Mouse (Mus musculus) ovary, postnatal 14 days (tissue): Measurements from ENCODE around the gene Pck1.
A peak's percentile ranks its signal among the peaks of the same experiment; 100 is the strongest.

ENCODE experiments used
- DNase-seq: peaks from one replicate; pipeline ENCODE4 v3.0.0; 2022; ENCODE audit warnings: low spot score

Gene Pck1

GRCm38 (mm10) chr2:173173521-173174511, 21.0 kb downstream of the Pck1 start:
- no peak for DNase-seq

GRCm38 (mm10) chr2:173174569-173174968, 21.7 kb downstream of the Pck1 start:
- DNase-seq: no peak

GRCm38 (mm10) chr2:173175703-173176102, 22.9 kb downstream of the Pck1 start:
- no peak for DNase-seq

- no peak for DNase-seq
Measured at GRCm38 (mm10) chr2:173177481-173177880, 24.6 kb downstream of the Pck1 start.

- DNase-seq: no peak
Measured at GRCm38 (mm10) chr2:173177951-173178350, 25.1 kb downstream of the Pck1 start.

- DNase-seq: no peak
Measured at GRCm38 (mm10) chr2:173179046-173179445, 26.2 kb downstream of the Pck1 start.

GRCm38 (mm10) chr2:173180026-173180425, 27.2 kb downstream of the Pck1 start:
- no peak for DNase-seq

- DNase-seq: no peak
Measured at GRCm38 (mm10) chr2:173180721-173181388, 28.0 kb downstream of the Pck1 start.

GRCm38 (mm10) chr2:173181486-173181885, 28.6 kb downstream of the Pck1 start:
- no peak for DNase-seq

GRCm38 (mm10) chr2:173181901-173182300, 29.1 kb downstream of the Pck1 start:
- no peak for DNase-seq

- DNase-seq: no peak
Measured at GRCm38 (mm10) chr2:173182796-173183195, 29.9 kb downstream of the Pck1 start.

- DNase-seq: no peak
Measured at GRCm38 (mm10) chr2:173183311-173183710, 30.5 kb downstream of the Pck1 start.

GRCm38 (mm10) chr2:173183836-173184460, 31.1 kb downstream of the Pck1 start:
- peak; percentile 71 for DNase-seq

GRCm38 (mm10) chr2:173184475-173185080, 31.7 kb downstream of the Pck1 start:
- no peak for DNase-seq

GRCm38 (mm10) chr2:173185282-173185681, 32.4 kb downstream of the Pck1 start:
- DNase-seq: no peak

- peak; percentile 84 for DNase-seq
Measured at GRCm38 (mm10) chr2:173186047-173186943, 33.4 kb downstream of the Pck1 start.

- DNase-seq: no peak
Measured at GRCm38 (mm10) chr2:173187182-173187855, 34.5 kb downstream of the Pck1 start.

GRCm38 (mm10) chr2:173194796-173195195, 41.9 kb downstream of the Pck1 start:
- DNase-seq: no peak

- DNase-seq: no peak
Measured at GRCm38 (mm10) chr2:173202924-173203689, 50.3 kb downstream of the Pck1 start.

GRCm38 (mm10) chr2:173203726-173204125, 50.9 kb downstream of the Pck1 start:
- no peak for DNase-seq
